Mouse (Mus musculus): ENCODE measurements around the gene Dennd1a.

Gene Dennd1a

GRCm38 (mm10) chr2:38165966-38166365, 121.2 kb downstream of the Dennd1a start:
- DNase-seq (ENCODE audit: low read depth, low spot score): no peak

GRCm38 (mm10) chr2:38164326-38165035, 122.7 kb downstream of the Dennd1a start:
- no peak for DNase-seq (ENCODE audit: low read depth, low spot score)

- peak; percentile 41 for DNase-seq (ENCODE audit: low read depth, low spot score)
These were observed 124.7 kb downstream of the Dennd1a start for GRCm38 (mm10) chr2:38162486-38162885.

GRCm38 (mm10) chr2:38161484-38161883, 125.7 kb downstream of the Dennd1a start:
- no peak for DNase-seq (ENCODE audit: low read depth, low spot score)

- DNase-seq (ENCODE audit: low read depth, low spot score): no peak
These were observed 127.5 kb downstream of the Dennd1a start for GRCm38 (mm10) chr2:38159736-38160135.

GRCm38 (mm10) chr2:38157002-38157401, 130.2 kb downstream of the Dennd1a start:
- no peak for DNase-seq (ENCODE audit: low read depth, low spot score)

GRCm38 (mm10) chr2:38156001-38156400, 131.2 kb downstream of the Dennd1a start:
- DNase-seq (ENCODE audit: low read depth, low spot score): no peak

GRCm38 (mm10) chr2:38144831-38145230, 142.4 kb downstream of the Dennd1a start:
- DNase-seq (ENCODE audit: low read depth, low spot score): no peak

- no peak for DNase-seq (ENCODE audit: low read depth, low spot score)
These were observed 143.0 kb downstream of the Dennd1a start for GRCm38 (mm10) chr2:38144067-38144779.

- DNase-seq (ENCODE audit: low read depth, low spot score): no peak
These were observed 144.3 kb downstream of the Dennd1a start for GRCm38 (mm10) chr2:38142905-38143304.

GRCm38 (mm10) chr2:38142210-38142609, 145.0 kb downstream of the Dennd1a start:
- DNase-seq (ENCODE audit: low read depth, low spot score): no peak

- DNase-seq (ENCODE audit: low read depth, low spot score): no peak
These were observed 147.7 kb downstream of the Dennd1a start for GRCm38 (mm10) chr2:38139536-38139935.

- DNase-seq (ENCODE audit: low read depth, low spot score): peak; percentile 82
These were observed 150.1 kb downstream of the Dennd1a start for GRCm38 (mm10) chr2:38137086-38137485.

- DNase-seq (ENCODE audit: low read depth, low spot score): peak; percentile 46
These were observed 151.8 kb downstream of the Dennd1a start for GRCm38 (mm10) chr2:38135427-38135826.

- DNase-seq (ENCODE audit: low read depth, low spot score): no peak
These were observed 154.0 kb downstream of the Dennd1a start for GRCm38 (mm10) chr2:38133036-38133825.

- no peak for DNase-seq (ENCODE audit: low read depth, low spot score)
These were observed 154.9 kb downstream of the Dennd1a start for GRCm38 (mm10) chr2:38132233-38132822.

- DNase-seq (ENCODE audit: low read depth, low spot score): no peak
These were observed 155.7 kb downstream of the Dennd1a start for GRCm38 (mm10) chr2:38131538-38131937.

GRCm38 (mm10) chr2:38129961-38130802, 157.0 kb downstream of the Dennd1a start:
- no peak for DNase-seq (ENCODE audit: low read depth, low spot score)

- DNase-seq (ENCODE audit: low read depth, low spot score): no peak
These were observed 160.8 kb downstream of the Dennd1a start for GRCm38 (mm10) chr2:38126383-38126732.

- no peak for DNase-seq (ENCODE audit: low read depth, low spot score)
These were observed 161.4 kb downstream of the Dennd1a start for GRCm38 (mm10) chr2:38125671-38126382.

Measured in mesoderm, embryonic 11.5 days (tissue).